Mouse (Mus musculus): Measurements from ENCODE around the gene Dhrs1. TPM values are rescaled to one million over a fixed set of nuclear protein-coding genes. Genes with fewer than 3 reads are reported as not detected.
A peak's percentile ranks its signal among the peaks of the same experiment; 100 is the strongest.

Dhrs1 gene
- 100 to 1,000 TPM in 1 of 2 experiments, 10 to 100 TPM in 1; 96.3 to 102 TPM for total RNA-seq (2021)
- long read RNA-seq, experiment 1, transcript Dhrs1-201 (9 exons, 1,477 nt) = major isoform, 53 of 58 reads
- long read RNA-seq, experiment 1, partial matches to known transcripts = 2 of 58 reads
- long read RNA-seq, experiment 1, other reads (novel, unspliced or antisense) = 3 of 58 reads
- long read RNA-seq, experiment 2, transcript Dhrs1-201 (9 exons, 1,477 nt) = major isoform, 82 of 94 reads
- long read RNA-seq, experiment 2, partial matches to known transcripts = 8 of 94 reads
- long read RNA-seq, experiment 2, other reads (novel, unspliced or antisense) = 4 of 94 reads

DNA sequence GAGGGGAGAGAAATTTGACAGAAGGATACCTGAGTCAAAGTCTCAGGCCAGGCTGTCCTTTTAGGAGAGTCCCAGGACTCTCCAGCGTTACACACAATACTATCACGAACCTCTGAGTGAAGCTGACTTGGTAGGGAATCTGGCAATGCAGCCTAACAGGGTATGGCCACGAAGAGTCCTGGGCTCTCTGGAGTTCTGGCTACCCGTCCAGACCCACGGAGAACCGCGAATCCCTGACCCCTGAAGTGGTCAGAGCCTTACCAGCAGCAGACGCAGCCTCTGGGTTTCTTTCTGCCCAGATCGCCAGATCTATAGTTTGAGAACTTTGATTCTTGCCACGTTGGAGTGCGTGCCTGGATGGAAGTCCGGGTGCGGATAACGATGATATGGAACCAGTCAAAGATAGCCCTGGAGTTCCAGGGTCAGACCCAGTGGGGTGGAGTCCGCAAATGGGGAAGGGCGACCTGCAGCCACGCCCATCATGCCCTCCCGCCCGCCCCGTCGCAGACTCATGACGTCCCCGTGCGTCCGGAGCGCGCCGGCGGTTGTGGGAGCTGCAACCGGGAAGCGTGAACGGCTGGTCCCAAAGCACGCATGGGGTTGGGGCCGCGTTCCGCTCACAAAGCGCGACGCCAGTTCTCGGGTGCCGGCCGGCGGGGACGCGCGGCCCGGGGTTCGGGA lies at the start of gene Dhrs1, which contains the start of gene Nop9:
Dhrs1 (minus strand) TSS at position 511 of the 681 bp plus-strand sequence.
Nop9 (plus strand) TSS at position 514 of the 681 bp plus-strand sequence.
- peak; percentile 82 to 84 for DNase-seq (ENCODE audit: low spot score in 2 of 2)

DNA sequence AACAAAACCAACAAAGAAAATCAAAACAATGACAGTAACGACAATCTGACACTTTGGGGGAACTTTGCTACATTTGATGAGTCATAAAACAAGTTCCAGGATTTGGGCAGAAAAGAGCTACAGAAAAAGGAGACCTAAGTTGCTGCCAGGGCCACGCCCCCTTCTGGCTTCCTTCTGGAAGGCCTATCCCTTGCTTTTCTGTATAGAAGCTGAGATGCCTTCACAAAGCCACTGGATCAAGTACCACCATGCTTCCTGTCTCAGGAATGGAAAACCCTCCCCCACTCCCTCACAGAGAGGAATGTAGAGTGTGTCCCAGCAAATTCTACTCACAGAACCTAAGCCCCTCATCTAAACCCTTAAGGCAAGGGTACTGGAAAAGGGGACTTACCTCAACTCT lies 48.5 kb upstream of the Dhrs1 start:
- no peak for DNase-seq (ENCODE audit: low spot score in 2 of 2)

DNA sequence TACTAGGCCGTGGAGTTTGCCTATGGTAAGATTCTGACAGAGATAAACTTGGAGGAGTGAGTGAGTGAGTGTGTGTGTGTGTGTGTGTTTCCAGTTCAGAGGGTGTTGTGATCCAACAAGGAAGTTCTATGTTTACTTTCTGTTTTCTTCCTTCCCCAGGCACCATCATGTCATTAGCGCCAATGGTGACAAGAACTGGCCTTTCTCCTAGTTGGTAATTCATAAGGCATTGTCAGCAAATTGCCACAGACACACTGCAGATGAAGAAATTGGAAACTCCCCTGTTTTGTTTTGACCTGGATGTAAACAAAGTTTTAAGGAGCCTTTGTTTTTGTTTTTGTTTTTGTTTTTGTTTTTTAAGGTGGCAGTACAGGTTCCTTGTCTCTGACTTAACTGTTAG lies 48.0 kb upstream of the Dhrs1 start:
- no peak for DNase-seq (ENCODE audit: low spot score in 2 of 2)

DNA sequence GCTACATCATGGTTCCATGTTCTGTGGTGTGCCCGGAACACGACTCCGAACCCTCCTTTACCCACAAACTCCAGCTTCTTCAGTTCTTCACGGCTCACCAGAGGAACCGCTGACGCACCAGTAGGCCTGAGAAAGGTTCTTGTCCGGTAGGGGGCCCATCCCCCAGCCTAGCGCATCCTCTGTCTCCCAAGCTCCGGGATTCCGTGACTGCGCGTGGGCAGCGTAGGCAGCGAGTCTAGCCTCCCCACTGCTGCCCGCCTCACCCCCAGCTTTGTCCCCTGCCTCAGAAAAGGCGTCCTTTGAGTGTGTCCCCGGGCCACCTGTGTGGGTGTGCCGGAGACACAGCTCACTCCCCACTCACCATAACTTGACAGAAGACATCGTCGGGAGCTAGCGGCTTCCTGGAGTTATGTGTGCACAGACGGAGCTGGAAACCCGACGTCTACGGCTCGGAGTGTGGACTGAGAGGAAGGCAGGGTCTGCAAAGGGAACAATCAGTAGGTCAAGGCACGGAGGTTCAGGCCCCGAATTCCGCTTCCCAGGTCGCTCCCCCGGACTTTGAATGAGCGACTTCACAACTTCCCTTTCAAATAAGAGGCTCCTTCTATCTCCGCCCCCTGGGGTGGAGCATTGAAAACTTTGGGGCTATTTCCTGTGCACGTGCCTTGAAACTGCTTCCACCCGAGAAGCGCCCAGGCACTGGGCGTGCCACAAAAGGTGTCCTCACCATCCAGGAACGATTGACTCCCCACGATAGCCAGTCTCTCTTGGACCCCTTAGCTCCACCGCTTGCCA lies 43.0 kb upstream of the Dhrs1 start, which contains the start of gene Ripk3:
Ripk3 (minus strand) TSS at position 610 of the 795 bp plus-strand sequence.
- no peak for DNase-seq (ENCODE audit: low spot score in 2 of 2)

DNA sequence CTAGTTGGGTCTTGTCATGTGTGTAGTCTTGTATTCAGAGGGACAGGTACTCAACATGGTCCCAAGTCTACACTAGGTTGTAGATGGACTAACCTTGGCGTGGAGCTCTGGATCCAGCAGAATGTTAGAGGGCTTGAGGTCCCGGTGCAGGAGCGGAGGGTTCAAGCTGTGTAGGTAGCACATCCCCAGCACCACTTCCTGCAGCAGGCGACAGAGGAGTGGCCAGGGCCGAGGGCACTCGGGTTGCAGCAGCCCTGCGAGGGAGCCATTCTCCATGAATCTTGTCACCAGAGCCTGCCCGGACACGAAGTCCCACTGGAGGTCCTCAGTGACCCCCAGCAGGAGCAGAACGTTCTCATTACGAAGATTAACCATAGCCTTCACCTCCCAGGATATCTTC lies 42.2 kb upstream of the Dhrs1 start:
- no peak for DNase-seq (ENCODE audit: low spot score in 2 of 2)

DNA sequence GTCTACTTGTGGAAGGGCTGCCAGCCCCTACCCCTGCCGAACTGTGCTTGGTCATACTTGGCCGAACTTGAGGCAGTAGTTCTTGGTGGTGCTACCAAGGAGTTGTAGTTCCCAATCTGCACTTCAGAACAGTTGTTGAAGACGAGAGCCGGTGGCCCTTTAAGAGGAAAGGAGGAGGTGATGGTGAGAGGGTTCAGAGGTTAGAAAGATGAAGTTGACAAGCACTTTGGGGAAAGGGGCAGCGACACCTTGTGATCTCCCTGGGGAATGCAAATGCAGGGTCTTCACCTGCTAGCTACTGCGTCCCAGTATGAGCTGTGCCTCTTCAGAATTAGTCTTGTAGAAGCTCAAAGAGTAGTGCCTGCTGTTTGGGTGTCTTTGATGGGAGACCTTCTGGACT lies 39.7 kb upstream of the Dhrs1 start:
- DNase-seq (ENCODE audit: low spot score in 2 of 2) = no peak

DNA sequence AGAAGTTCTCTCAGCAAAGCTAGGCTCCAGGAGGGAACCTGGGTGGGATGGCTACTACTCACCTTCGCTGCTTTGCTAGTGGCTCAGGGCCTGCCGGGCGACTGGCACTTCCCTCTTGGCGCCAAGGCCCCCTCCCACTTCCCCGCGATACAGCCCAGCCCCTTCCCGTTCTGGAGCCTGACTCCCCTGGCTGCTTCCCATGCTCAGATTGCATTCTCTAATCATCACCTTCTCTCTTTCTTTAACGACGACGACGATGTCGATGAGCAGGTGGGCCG lies 38.4 kb upstream of the Dhrs1 start, which contains the start of gene Adcy4:
Adcy4 (minus strand) TSS at position 138 of the 278 bp plus-strand sequence.
- DNase-seq (ENCODE audit: low spot score in 2 of 2) = no peak

DNA sequence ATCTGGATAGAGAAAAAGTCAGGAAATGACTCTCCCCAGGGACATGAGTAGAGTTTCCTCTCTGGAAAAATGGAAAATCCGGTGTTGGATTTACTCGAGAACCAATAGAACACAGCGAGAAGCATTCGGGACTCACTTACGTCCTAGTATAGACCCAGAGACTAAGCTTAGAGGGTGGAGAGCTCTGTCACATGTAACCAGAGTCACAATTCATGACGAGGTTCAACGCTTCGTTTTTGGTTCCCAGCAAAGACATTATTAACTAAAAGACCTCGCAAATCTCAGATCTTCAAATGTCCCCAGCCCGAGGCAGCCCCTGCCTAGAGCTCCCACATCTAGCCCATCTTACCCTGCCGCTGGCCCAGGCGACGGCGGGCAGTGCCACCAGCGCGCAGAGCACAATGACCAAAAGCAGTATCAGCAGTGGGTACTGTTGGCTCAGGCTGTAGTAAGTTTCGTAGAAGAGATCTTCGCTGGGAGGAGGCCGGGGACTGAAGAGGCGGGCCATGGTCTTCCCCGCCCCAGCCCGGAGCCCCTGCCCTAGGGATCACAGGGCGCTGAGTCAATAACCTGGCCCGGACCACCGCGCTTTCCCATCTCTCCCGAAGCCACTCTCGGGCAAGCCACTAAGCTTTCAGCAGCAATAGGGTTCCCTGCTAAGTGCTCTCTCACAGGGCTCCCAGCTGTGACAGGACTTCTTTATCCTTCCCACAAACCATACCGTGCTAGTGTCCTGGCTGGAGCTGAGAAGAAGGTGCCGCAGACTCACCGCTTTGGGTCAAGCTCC lies 37.9 kb upstream of the Dhrs1 start:
- DNase-seq (ENCODE audit: low spot score in 2 of 2) = no peak

DNA sequence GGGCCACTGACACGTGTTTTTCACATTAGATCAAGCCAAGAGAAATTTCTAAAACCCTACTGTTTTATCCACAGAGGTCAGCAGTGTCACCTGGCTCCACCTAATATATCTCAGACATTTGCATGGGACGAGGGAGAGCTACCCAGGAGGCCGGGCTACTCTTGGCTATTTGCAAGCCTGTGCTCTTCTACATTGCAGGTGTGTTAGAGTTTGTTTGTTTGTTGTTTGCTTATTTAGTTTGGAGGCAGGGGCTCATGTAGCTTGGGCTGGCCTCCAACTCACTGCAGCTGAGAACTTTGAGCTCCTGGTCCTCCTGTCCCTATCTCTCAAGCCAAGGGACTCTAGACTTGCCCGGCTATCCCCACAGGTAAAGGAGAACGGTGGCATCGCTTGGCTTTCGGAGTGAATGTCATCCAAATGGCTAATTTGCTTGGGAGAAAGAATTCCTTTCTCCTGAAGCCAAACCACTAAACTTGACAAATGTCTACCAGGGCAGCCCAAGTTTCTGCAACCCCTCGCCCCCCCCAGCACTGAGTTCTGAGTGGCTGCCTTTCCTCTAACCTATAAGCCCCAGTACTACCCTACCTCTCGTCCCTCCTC lies 37.0 kb upstream of the Dhrs1 start:
- DNase-seq (ENCODE audit: low spot score in 2 of 2) = no peak

DNA sequence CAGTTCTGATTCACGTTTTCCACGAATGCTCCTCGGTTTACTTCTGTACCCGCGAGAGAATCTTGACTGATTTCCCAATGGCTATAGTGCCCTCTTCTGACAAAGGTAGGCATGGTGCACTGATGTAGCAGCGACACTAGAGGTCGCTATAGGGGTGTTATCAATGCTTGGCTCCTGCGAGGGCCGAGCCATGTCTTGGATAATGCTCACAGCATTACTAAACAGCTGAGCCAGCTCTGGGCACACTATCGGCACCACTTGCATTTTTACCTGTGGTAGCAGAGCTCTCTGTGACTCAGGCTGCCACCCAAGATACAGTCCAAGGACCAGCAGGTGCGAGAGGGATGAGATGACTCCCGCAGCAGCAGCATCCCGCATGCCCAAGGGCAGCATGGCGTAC lies 35.8 kb upstream of the Dhrs1 start:
- DNase-seq (ENCODE audit: low spot score in 2 of 2) = peak in 1 of 2 experiments; percentile 62

DNA sequence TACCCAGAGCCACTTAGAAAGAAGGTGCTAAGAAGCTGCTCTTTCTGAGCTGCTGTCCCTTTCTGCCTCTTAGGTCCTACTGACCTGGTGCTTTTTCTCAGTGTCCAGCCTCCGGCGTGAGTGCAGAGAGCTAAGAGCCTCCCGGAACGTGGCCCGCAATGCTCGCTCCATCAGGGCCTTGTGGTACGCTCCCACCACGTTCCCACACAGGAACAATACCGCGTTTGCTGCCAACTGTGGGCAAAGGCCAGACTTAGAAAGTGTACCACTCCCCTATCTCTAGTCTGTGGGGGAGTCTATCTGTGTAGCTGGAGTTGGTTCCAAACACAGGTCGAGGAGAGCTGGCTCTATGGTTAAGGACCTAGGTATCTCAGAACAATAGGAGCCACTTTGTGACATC lies 35.2 kb upstream of the Dhrs1 start:
- no peak for DNase-seq (ENCODE audit: low spot score in 2 of 2)

DNA sequence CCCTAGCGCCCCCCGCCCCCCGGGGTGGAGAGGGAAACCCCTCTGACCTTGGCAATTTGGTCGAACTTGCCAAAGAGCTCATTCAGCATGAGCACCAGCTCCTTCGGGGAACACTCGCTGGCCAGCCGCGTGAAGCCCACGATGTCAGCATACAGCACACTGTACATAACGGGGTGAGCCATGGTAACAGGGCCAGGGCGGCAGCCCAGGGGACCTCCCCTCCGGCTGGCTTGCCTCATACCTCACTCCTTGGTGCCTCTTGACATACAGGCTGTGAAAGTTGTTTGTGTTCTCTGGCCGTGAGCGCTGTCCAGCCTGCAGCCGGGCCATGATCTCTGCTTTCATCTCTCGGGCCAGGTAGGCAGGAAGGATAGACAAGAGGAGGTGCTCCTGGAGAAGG lies 34.2 kb upstream of the Dhrs1 start:
- no peak for DNase-seq (ENCODE audit: low spot score in 2 of 2)

DNA sequence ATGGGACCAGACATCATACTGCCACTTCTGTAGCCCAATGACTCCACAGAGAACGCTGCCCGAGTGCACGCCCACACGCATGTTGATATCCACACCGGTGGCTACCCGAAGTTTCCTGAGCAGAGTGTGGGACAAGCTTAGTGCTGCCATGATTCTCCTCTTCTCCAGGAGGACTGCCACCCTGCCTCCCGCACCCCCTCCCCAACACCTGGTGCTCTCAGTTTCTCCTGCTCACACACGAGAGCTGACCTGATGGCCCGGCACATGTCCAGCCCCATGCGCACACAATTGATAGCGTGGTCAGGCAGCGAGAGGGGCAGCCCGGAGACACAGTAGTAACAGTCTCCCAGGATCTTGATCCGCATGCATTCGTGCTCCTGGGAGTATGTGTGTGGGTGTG lies 33.2 kb upstream of the Dhrs1 start:
- no peak for DNase-seq (ENCODE audit: low spot score in 2 of 2)

DNA sequence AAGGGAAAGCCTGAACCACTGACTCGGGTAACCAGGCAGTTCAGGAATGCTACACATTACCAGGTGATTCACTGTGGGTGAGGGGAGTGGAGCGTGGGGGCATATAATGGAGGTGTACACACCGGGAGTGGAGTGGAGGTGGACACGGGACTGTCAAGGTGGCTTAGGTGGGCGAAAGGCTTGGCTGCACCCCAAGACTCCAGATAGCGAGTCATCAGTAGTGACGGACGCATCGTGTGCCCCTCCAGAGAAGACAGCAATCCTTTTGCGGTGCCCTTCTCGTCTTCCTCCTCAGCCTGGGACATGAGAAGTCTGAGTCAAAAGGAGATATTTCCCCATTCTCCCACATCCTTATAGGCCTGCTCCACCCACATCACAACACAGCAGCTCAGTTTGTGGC lies 32.3 kb upstream of the Dhrs1 start:
- no peak for DNase-seq (ENCODE audit: low spot score in 2 of 2)

DNA sequence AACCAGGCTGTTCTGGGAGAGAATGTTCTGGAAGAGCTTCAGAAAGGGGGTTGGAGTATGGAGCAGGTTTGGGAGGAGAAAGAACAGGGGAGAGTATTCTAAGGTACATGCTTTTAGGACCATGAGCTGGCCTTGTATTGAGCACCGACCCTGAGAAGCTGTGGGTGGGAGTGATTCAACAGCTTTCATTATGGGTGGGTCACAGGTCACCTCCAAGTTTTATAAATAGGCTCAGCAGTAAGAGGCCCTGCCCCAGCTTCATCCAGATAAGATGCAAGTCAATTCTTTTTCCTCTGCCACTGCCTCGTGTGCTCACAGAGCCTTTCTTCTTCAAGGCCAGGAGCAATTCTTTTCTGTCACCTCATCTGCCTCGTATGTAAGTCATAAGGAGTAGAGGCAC lies 31.7 kb upstream of the Dhrs1 start:
- DNase-seq (ENCODE audit: low spot score in 2 of 2) = no peak

DNA sequence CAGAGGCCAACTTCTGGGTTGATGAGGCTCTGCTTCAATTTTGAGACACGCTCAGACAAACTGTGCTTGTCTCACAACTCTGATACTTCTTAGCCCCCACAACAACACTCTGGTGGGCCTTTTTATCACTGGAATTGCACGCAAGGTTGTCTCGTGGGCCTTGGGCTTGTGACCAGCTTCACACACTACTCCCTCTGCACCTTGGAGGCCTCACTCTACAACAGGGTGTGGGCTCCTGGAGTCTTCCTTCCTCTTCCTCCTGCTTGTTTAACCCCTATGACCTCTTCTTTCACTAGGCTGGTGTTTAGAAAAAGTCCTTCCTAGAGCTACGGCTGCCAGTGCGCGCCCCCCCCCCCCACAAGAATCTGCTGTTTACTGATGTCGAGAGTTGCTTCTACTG lies 31.2 kb upstream of the Dhrs1 start:
- DNase-seq (ENCODE audit: low spot score in 2 of 2) = no peak

DNA sequence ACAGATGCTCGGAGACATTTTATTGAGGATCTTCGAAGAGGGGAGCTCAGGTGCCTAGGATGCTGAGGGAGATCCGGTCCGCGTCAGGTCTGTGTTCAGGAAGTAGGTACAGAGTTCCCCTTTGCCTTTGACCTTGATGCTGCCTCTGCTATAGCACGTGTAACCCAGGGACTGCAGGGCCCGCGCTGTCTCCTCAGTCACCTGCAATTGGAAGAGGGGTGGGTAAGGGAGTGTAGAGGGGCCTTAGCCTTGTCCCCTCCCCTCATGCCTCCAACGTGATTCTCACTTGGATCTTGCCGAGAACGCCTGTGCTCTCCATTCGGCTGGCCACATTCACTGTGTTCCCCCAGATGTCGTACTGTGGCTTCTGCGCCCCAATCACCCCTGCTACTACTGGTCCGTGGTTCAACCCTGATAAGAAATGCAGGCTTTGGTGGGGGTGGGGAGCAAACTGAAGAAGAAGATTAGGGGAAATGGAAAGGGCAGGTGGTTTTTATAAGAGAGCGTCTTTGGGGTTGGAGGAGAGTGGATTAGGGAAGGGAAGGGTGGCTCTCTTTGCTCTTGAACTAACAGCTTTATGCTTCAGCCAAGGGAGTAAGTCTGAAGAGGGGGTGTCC lies 23.7 kb upstream of the Dhrs1 start:
- DNase-seq (ENCODE audit: low spot score in 2 of 2) = no peak

DNA sequence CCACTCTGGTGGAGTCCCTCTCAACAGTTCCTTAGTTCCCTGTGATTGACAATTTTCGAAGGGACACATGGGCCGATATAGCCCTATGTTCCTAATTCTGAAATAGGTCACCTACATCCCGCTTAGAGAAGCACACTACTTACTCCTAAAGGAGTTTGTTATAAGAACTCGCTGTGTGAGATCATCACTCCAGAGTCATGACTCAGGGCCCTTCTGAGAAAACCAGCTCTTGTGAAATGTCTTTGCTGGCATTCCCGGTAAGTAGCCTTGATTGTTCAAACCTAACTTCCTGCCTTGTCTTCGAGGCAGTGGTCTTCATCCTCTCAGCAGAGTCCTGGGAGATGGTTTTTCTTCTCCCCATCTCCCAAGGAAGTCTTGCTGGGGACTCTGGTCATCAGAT lies 23.1 kb upstream of the Dhrs1 start:
- no peak for DNase-seq (ENCODE audit: low spot score in 2 of 2)

DNA sequence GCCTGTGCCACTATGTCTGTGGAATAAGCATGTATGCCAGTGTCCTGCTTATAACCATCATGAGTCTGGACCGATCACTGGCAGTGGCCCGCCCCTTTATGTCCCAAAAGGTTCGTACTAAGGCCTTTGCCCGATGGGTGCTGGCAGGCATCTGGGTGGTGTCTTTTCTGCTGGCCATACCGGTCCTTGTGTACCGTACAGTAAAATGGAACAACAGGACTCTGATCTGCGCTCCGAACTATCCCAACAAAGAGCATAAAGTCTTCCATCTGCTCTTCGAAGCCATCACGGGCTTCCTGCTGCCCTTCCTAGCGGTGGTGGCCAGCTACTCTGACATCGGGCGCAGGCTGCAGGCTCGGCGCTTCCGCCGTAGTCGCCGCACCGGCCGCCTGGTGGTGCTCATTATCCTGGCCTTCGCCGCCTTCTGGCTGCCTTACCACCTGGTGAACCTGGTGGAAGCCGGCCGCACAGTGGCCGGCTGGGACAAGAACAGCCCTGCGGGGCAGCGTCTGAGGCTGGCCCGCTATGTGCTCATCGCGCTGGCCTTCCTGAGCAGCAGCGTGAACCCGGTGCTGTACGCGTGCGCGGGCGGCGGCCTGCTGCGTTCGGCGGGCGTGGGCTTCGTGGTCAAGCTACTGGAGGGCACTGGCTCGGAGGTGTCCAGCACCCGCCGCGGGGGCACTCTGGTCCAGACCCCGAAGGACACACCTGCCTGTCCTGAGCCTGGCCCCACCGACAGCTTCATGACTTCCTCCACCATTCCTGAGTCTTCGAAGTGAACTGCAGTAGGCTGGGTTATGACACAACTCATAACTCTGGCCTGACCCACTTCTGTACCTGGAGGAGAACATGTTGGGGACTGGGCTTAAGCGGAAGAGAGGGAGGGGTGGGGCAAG lies 22.3 kb upstream of the Dhrs1 start:
- DNase-seq (ENCODE audit: low spot score in 2 of 2) = no peak

All from layer of hippocampus, postnatal 14 days (tissue).